Mouse (Mus musculus) thymus, postnatal 14 days (tissue): ENCODE measurements around the gene Padi1.
A peak's percentile ranks its signal among the peaks of the same experiment; 100 is the strongest.

ENCODE experiments used
- DNase-seq: peaks from one replicate; pipeline ENCODE4 v3.0.0; 2021

Gene Padi1

GRCm38 (mm10) chr4:140815496-140815895, 30.1 kb downstream of the Padi1 start:
- DNase-seq, result no peak

- peak; percentile 58 for DNase-seq
Observed at GRCm38 (mm10) chr4:140814241-140815225, 31.0 kb downstream of the Padi1 start.

- no peak for DNase-seq
Observed at GRCm38 (mm10) chr4:140813358-140814185, 32.0 kb downstream of the Padi1 start.

GRCm38 (mm10) chr4:140812609-140813008, 33.0 kb downstream of the Padi1 start:
- no peak for DNase-seq

GRCm38 (mm10) chr4:140812191-140812590, 33.4 kb downstream of the Padi1 start:
- no peak for DNase-seq

DNA sequence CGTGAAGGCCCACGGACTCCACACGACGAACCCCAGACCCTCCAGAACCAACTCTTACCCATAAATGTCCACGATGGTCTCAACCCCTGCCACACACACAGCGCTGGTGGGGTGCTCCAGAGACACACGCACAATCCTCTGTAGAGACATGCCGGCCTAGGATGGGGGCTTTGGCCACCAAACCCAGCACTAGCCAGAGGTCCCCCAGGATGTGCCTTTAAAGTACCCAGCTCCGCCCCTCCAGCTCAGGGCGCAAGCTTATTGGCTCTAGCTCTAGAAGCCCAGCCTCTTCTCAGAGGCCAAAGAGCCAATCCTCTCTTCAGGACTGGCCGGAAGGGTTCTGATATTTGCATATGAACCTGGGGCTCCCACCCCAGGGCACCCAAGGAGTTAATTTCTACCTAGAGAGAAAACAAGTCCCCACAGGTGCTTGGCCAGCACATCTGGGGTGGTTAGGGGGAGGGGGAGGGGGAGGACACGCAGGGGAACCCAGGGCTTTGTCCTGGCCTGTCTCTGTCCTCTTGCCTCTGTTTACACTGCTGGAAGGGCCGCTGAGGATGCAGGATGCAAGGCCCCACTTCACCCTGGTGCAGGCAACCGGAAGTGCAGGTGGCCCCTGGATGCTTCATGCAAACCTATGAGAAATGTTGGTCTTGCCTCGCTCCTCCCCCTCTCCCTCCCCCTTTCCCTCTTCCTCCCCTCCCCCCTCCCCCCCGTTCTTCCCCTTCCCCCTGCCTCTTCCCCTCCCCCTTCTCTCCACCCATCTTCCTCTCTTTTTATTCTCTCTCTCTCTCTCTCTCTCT, 34.9 kb downstream of the Padi1 start, which contains the start of gene Padi3:
Gene Padi3 (minus strand): TSS at position 191 of the 803 bp plus-strand sequence.
- DNase-seq, result peak; percentile 77

DNA sequence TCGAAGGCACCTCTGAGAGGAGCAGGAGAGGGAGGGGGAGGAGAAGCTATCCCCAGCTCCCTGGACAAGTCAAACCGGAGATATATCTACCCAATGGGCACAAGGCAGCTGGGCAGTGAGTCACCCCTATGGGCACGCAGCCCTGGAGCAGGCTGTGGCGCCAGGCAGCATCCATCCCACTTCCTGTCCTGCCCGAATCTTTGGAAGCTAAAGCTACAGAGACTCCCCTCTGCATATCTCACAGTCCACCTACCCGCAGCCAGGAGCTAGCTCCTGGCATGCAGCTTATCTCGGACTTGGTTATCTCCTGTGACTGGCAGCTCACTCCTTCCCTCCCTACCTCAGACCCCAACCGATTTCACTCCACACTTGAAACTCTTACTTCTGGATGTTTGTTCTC, 36.5 kb downstream of the Padi1 start:
- DNase-seq, result no peak

DNA sequence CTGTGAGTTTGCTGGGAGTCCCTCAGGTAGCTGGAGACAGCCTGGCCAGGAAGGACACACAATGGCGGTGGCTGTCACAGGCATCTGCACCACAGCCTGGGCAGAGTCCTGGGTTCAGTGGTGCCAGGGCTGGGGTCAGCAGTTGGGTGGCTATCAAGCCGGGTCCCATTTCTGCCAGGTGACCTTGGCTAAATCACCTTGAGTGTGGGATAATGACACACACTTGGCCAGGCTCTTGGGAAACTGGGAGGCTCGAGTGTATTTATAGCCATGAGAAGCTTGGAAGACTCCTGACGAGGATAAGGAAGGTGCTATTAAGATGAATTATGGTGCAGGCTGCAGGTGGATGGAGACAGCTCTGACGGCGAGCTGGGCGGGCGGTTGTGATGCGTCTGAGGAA, 41.0 kb downstream of the Padi1 start:
- no peak for DNase-seq

GRCm38 (mm10) chr4:140801364-140801763, 44.2 kb downstream of the Padi1 start:
- DNase-seq, result no peak

GRCm38 (mm10) chr4:140796786-140797185, 48.8 kb downstream of the Padi1 start:
- no peak for DNase-seq

DNA sequence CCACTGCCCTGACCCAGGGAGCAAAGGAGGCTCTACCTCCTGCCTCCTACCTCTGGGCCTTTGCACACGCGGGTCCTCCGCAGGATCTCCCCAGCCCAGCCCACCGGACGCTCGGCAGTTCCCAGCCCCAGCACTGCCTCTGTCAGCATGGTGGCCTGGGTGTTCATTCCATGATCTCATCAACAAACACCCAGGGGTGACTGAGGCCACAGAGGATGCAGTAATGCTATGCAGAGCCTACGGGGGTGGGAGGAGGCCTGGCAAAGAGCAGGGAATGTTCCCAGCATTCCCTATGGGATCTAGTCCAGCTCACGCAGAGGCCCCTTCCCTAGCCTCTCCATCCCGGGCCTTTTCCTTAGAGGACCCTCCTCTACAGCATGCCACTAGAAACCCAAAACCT, 50.9 kb downstream of the Padi1 start:
- DNase-seq, result no peak

GRCm38 (mm10) chr4:140793795-140794194, 51.8 kb downstream of the Padi1 start:
- no peak for DNase-seq

- DNase-seq, result no peak
Observed at GRCm38 (mm10) chr4:140792584-140792983, 53.0 kb downstream of the Padi1 start.

GRCm38 (mm10) chr4:140791071-140791470, 54.5 kb downstream of the Padi1 start:
- DNase-seq, result no peak

DNA sequence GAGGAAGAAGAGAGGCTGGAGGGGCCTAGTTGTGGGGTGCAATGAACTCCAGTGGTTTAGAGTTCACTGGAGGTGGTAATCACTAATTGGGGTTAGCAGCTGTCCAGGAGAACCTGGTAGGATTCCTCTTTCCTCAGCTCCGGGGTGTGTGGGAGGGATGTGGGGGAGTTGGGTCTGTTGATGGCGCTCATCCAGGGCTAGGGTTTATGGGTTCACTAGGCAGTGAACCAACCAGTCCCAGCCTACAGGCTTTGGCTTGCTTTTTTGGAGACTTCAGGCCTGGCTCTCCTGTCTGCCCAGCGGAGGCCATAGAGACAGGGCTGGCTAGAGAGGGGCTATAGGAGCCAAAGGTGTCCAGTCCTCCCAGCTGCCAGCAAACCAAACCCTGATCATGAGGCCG, 55.6 kb downstream of the Padi1 start:
- no peak for DNase-seq

DNA sequence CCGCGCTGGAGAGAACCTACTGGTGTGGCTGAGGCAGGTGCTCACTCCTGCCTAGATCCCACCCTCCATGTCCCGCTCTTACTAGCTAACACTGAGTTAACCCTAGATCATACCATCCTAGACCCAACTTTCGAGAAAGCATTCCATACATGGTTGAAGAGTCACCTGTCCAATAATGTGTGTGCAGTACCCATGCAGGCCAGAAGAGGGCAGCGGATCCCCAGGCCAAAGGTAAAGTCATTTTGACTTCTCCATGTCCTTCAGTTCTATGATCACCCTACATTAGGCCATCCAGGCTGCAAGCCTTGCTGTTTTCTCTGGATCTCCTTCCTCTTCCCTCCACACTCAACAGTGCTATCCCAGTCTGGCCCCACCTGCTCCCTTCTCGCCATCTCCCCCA, 56.6 kb downstream of the Padi1 start:
- peak; percentile 84 for DNase-seq

DNA sequence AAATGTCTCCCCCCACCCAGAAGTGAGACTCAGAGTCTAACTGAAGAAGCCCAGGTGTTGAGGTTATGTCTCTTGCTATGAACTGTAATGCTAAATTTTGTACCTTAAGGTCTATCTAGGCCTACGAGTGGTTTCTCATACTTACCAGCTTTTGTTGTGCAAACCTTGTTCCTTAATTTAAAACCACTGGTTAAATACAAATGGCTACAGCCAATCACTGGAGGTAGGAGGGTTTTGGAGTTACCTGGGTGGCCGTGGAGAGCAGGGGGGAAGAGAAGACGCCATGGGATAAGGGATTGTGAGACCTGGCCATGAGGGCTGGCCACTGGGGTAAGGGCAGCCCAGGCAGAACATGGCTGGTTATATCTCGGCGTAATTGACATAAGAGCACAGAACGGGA, 57.3 kb downstream of the Padi1 start:
- DNase-seq, result no peak

DNA sequence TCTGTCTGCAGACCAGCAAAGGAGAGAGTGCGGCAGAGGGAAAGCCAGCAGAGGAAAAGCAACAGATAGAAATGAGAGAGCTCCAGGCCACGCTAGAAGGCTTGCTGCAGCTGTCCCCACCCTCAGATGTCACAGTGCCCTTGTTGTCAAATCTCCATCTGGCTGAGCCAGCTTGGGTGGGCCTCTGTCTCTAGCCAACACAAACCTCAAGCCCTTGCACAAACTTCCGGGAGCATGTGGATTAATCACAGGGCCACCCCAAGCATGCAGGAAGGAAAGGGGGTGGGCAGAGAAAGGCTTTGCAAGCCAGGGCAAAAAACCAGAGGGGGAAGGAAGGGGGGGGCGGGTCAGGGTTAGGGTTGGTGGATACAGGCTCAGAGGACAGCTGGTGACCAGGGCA, 58.2 kb downstream of the Padi1 start:
- DNase-seq, result no peak

DNA sequence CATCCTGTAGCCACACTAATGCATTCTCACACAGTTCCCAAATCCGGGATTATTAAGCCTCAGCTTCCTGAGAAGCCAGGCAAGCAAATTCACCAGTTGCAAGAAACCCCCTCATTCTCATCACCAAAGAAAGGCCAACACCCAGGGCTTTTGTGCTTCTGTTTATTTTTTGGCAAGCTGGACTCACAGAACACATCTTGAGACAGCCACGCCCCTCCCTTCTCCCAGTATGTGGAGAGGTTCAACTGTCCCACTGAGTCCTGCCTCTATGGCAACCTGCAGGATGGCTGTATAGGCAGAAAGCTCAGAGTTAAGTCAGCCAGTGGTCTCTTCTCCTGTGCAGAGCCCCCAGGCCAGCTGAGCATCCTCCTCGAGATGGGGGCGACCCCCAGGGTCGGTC, 60.4 kb downstream of the Padi1 start:
- DNase-seq, result no peak

- DNase-seq, result no peak
Observed at GRCm38 (mm10) chr4:140784292-140784945, 61.2 kb downstream of the Padi1 start.

GRCm38 (mm10) chr4:140782821-140783220, 62.8 kb downstream of the Padi1 start:
- peak; percentile 51 for DNase-seq

DNA sequence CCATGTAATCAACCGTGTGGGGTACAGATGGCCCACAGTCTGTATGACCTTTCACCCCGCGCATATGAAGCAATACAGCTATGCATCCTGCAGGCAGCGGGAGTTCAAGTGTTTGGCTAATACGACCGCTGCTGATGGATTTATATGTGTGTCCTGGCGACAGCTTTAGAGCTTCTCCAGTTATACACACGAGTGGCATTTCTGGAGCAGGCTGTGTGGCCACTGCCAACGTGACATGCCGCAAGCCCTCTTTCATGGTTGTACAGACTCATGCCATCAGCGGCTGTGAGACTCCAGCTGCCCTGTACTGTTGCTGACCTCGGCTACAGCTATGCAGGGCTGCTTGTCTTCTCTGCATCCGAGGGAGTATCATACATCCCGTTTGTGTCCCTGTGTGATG, 65.1 kb downstream of the Padi1 start:
- no peak for DNase-seq
